Comparison of ENCODE assay signal across 8 mouse cellular contexts in the genomic region with DNA sequence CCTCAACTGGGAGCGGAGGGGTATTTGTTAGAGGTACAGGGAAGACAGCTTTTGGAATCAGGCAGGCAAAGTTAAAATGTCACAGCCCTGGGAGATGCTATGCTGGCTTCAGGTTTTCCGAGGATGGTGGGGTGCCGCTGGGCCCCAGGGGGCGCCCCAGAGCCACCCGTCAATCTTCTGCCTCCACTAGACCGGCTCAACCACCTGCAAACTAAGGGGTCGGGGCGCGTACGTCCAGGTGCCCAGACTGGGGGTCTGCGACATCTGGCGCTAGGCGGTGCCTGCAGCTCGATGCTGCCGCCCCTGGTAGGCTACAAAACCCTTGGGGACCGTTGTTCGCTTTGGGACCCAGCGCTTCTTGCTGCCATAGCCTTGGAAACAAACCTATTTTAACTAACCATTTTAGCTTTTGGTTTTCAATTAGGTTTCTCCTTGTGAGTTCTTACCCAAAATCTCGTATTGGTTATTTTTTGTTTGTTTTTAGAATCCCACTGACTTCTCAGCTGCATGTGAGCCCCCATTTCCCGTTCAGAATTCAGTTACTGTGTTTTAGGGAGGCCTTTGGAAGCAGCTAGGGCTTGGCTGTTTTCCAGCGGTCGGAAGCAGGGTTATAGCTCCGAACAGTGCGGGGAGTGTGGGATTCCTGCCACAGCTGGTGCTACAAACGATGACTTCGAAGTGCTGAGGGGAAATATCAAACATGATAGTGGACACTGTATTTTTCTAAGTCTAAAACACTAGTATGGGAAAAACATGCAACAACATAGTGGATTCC. TPM values are rescaled to one million over a fixed set of nuclear protein-coding genes. Genes with fewer than 3 reads are reported as not detected.
A peak's percentile ranks its signal among the peaks of the same experiment; 100 is the strongest.
DNase-seq lines count a peak whose midpoint lies in the region; ATAC-seq lines count a peak whose summit lies in the region.

No protein-coding gene starts in this region.

- no peaks in the 10 kb centered on the region for H3K27me3 ChIP-seq in embryonic facial prominence, embryonic 15.5 days
- H3K27me3 ChIP-seq in limb, embryonic 10.5 days (ENCODE audit: low read depth, poor library complexity, severe bottlenecking): no peaks in the 10 kb centered on the region
- H3K27me3 ChIP-seq in midbrain, embryonic 12.5 days: 0 out of 2 replicates have a peak, but pooled peaks cover 1% of the 10 kb centered on the region

- peak overlapping the region; percentile 95 for H3K4me2 ChIP-seq in embryonic facial prominence, embryonic 15.5 days (replicated peaks)
- H3K4me2 ChIP-seq in midbrain, embryonic 12.5 days (replicated peaks): peak overlapping the region; percentile 77

- H3K27ac ChIP-seq in brown adipose tissue, adult 24 weeks (replicated peaks; ENCODE audit: low read depth, low read length): peak overlapping the region; percentile 89; the same call in 1 of the 2 replicates
- H3K27ac ChIP-seq in embryonic facial prominence, embryonic 15.5 days (replicated peaks): no peak overlapping the region
- peak overlapping the region; percentile 98; the same call in 1 of the 2 replicates for H3K27ac ChIP-seq in limb, embryonic 10.5 days
- peak overlapping the region; percentile 94; the same call in 1 of the 2 replicates for H3K27ac ChIP-seq in midbrain, embryonic 12.5 days (replicated peaks)

- peaks cover 17% of the 10 kb centered on the region for H3K4me1 ChIP-seq in brown adipose tissue, adult 24 weeks (ENCODE audit: control insufficient read depth, insufficient read depth, insufficient read length, low read length)
- peaks cover 22% of the 10 kb centered on the region for H3K4me1 ChIP-seq in embryonic facial prominence, embryonic 15.5 days
- peaks cover 49% of the 10 kb centered on the region for H3K4me1 ChIP-seq in limb, embryonic 10.5 days
- peaks cover 16% of the 10 kb centered on the region for H3K4me1 ChIP-seq in midbrain, embryonic 12.5 days

- H3K9me3 ChIP-seq in embryonic facial prominence, embryonic 15.5 days (replicated peaks): no peaks in the 10 kb centered on the region
- no peaks in the 10 kb centered on the region for H3K9me3 ChIP-seq in limb, embryonic 10.5 days (replicated peaks)
- H3K9me3 ChIP-seq in midbrain, embryonic 12.5 days: no peaks in the 10 kb centered on the region

- peak overlapping the region; percentile 77; the same call in 1 of the 2 replicates for H3K9ac ChIP-seq in embryonic facial prominence, embryonic 15.5 days
- peak overlapping the region; percentile 81 for H3K9ac ChIP-seq in midbrain, embryonic 12.5 days (replicated peaks)

- peak overlapping the region; percentile 92 for H3K4me3 ChIP-seq in brown adipose tissue, adult 24 weeks (ENCODE audit: insufficient read depth, low read depth, low read length)
- peak overlapping the region; percentile 65 for H3K4me3 ChIP-seq in embryonic facial prominence, embryonic 15.5 days (replicated peaks)
- H3K4me3 ChIP-seq in limb, embryonic 10.5 days: peak overlapping the region; percentile 89
- peak overlapping the region; percentile 64 for H3K4me3 ChIP-seq in midbrain, embryonic 12.5 days

- ATAC-seq in embryonic facial prominence, embryonic 15.5 days (ENCODE audit: insufficient number of reproducible peaks, low FRiP score, low TSS enrichment, low read depth): no peak
- 0 out of 2 replicates have a peak, but pooled peaks have one; percentile 5 for ATAC-seq in midbrain, embryonic 12.5 days (ENCODE audit: low FRiP score, low read depth)
- ATAC-seq in inflammation-experienced regulatory T-cells, adult 6 months: no peak

- H3K36me3 ChIP-seq in embryonic facial prominence, embryonic 15.5 days: no peaks in the 10 kb centered on the region
- peaks cover 7% of the 10 kb centered on the region for H3K36me3 ChIP-seq in limb, embryonic 10.5 days
- H3K36me3 ChIP-seq in midbrain, embryonic 12.5 days: no peaks in the 10 kb centered on the region

- peak; percentile 64 to 68 for DNase-seq in heart, adult 9 months (ENCODE audit: low spot score in 2 of 2)
- peak; percentile 59 to 71 for DNase-seq in kidney, adult 8-10 months
- peak; percentile 82 for DNase-seq in limb, embryonic 10.5 days (ENCODE audit: low spot score)
- DNase-seq in telencephalon, adult 2 months (ENCODE audit: low read depth, low spot score): peak; percentile 33

- WGBS in embryonic facial prominence, embryonic 15.5 days: 4% methylated on average over 26 of the region's 26 CpGs
- WGBS in limb, embryonic 10.5 days: 14% methylated on average over 26 of the region's 26 CpGs
- 10% methylated on average over 26 of the region's 26 CpGs for WGBS in midbrain, embryonic 12.5 days

RNA-seq across cellular contexts. Expression of gene Ptprg, which starts 3.2 kb away (rescaled TPM):
- polyA plus RNA-seq in brown adipose tissue, adult 24 weeks (2012; ENCODE audit: insufficient read depth, insufficient read length, missing spikeins): 23.0 and 31.6 TPM in 2 replicates
- polyA plus RNA-seq in embryonic facial prominence, embryonic 15.5 days (2015; fragmentation: Nextera tagmentation; extraction: Ambion mirVana): 21.6 and 25.6 TPM in 2 replicates
- 40.3 and 42.8 TPM in 2 replicates for polyA plus RNA-seq in limb, embryonic 10.5 days (2016; fragmentation: Nextera tagmentation; extraction: Ambion mirVana)
- 39.9 and 47.4 TPM in 2 replicates for polyA plus RNA-seq in midbrain, embryonic 12.5 days (2016; fragmentation: Nextera tagmentation; extraction: Ambion mirVana)
- polyA plus RNA-seq in inflammation-experienced regulatory T-cells, adult 6 months (2017; shearing (Covaris generic)): under 1 TPM in 1 of 3 experiments, not detected in 2; 0.24 TPM

Comparison
In these comparisons a context has a peak if more than half of its experiments do, and no peak if none do; other contexts are left out.
1. RNA of gene Ptprg, which starts 3.2 kb away (polyA plus RNA-seq): 39.9 to 47.4 TPM in midbrain, embryonic 12.5 days, 40.3 to 42.8 TPM in limb, embryonic 10.5 days, 23.0 to 31.6 TPM in brown adipose tissue, adult 24 weeks and 21.6 to 25.6 TPM in embryonic facial prominence, embryonic 15.5 days; 0.24 TPM in inflammation-experienced regulatory T-cells, adult 6 months; every median in the first group is over 10 times any median in the second.
2. Peak in every context shown above with its lines, with median percentiles within 50 percentile points of each other: H3K4me3 ChIP-seq and DNase-seq.